Mouse (Mus musculus) retina, embryonic 14.5 days (tissue): ENCODE measurements at regions not wholly inside any gene's neighbourhood (a gene's known extent, or its start where the extent isn't known, plus 50 kb on each side); places are given as distances from the start of the nearest gene placed in this dataset.
A peak's percentile ranks its signal among the peaks of the same experiment; 100 is the strongest.

Source experiments
- DNase-seq: peaks from one replicate; pipeline ENCODE4 v3.0.0-alpha.2; 2015; ENCODE audit warnings: low spot score

- DNase-seq: peak; percentile 31
Measured at GRCm38 (mm10) chr14:36819826-36820225, 148.8 kb downstream of the Ccser2 start.

DNA sequence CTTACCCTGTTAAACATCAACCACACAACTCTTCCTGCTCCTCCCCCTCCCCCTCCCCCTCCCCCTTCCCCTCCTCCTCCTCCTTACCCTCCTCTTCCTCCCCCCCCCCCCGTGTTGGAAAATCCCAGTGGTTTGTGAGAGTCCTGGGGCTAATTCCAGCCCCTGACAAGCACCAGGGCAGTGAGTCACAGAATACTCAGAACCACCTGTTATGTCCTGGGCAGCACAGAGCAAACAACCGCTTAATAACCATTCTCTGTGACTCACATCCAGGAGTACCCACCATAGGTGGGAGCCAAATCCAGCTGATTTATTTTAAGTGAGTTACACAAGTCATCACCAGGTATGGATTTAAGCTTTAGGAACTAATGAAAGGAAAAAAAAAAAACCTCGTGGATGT is 166.2 kb downstream of the Ccser2 start:
- DNase-seq: no peak

DNA sequence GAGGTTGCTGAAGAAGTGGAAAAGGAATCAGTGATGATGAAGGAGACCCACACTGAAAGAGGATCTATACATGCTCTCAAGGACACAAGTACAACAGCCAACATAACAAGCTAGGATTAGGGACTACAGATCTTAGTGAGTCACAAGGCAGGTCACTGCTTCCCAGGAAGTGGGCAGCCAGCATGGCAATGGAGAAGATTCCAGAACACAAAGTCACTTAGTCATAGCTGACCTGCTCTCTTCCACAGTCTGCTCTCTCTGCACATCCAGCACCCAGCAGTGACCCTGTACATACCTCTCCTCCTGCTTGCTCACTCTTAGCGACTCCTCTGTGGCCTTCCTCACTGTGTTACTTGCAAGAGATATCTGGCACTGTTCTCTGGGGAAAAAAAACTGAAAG is 168.8 kb downstream of the Ccser2 start:
- no peak for DNase-seq

GRCm38 (mm10) chr14:36781882-36782281 is 186.7 kb downstream of the Ccser2 start:
- DNase-seq: no peak

- peak; percentile 59 for DNase-seq
Measured at GRCm38 (mm10) chr14:36778956-36779355, 189.6 kb downstream of the Ccser2 start.

- DNase-seq: no peak
Measured at GRCm38 (mm10) chr14:36774349-36774748, 194.2 kb downstream of the Ccser2 start.

DNA sequence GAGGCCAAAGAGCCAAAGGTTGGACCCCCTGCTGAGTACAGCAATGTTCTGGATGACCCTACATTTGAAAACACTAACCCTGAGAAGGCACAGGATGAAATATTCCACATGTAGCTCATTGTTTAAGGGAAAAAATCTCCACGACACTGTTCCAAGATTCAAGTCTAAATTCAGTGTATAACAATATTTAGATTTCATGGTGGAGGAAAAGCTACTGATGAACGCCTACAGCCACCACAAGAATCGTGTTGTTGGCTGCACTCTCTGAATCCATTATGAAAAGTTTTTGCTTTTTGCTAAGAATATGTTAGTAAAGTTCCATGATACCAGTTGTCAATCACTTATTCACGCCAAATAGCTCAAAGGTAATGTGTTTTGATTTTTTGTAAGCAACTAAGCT is 204.2 kb downstream of the Ccser2 start:
- no peak for DNase-seq

- no peak for DNase-seq
Measured at GRCm38 (mm10) chr14:36756056-36756455, 212.5 kb downstream of the Ccser2 start.

GRCm38 (mm10) chr14:36748130-36748883 is 220.3 kb downstream of the Ccser2 start:
- no peak for DNase-seq

DNA sequence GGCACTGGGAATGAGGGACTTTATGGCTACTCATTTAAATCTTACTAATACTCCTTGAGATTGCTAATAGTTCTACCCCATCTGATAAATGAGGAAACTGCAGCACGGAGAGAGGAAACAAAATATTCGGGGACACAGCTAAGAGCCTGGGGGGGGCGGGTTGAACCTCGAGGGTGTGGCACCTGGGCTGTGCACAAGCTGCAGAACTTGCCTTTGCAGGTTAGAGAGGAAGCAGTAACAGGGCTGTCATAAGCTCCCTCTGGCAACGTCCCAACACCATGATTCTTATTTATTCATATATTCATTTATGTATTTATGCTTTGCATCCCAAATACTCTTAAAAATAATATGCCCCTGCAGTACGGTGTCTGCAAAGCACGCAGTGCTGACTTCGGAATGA is 237.5 kb downstream of the Ccser2 start:
- DNase-seq: no peak

DNA sequence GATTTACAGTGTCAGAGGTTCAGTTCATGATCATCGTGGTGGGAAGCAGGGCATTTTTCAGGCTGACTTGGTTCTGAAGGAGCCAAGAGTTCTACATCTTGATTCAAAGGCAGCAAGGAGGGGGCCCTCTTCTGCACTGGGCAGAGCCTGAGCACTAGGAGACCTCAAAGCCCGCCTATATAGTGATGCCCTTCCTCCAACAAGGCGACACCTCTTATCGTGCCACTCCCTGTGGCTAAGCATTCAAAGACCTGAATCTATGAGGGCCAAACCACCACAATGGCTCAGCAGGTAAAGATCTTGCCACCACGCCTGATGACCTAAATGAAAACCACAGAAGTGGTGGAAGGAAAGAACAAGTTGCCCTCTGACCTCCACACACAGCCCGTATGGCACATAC is 242.5 kb downstream of the Ccser2 start:
- DNase-seq: no peak

GRCm38 (mm10) chr14:36715684-36716083 is 252.9 kb downstream of the Ccser2 start:
- no peak for DNase-seq

GRCm38 (mm10) chr14:36696993-36697392 is 271.6 kb downstream of the Ccser2 start:
- DNase-seq: no peak

- no peak for DNase-seq
Measured at GRCm38 (mm10) chr14:36691958-36692357, 276.6 kb downstream of the Ccser2 start.

- no peak for DNase-seq
Measured at GRCm38 (mm10) chr14:36691018-36691417, 277.6 kb downstream of the Ccser2 start.

- DNase-seq: no peak
Measured at GRCm38 (mm10) chr14:36658678-36659263, 309.8 kb downstream of the Ccser2 start.

DNA sequence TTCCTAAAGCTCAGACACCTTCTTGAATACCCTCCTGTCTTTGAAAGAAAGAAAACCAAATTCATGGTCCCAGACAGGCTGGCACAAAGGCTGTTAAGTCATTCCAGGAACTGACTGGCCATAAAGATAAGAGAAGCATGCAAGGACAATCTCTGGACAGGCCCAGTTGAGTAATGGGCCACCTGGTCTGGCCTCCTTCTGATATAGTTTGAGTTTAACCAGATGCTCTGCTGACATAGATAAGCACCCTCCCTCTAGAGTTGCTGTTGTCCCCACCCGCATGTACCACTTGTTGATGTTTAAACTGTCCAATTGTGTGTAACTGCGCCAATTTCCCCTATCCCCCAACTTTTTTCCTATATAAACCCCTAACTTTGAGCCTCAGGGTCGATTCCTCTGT is 310.4 kb downstream of the Ccser2 start:
- DNase-seq: no peak

- DNase-seq: peak; percentile 3
Measured at GRCm38 (mm10) chr14:36652982-36653557, 315.5 kb downstream of the Ccser2 start.

DNA sequence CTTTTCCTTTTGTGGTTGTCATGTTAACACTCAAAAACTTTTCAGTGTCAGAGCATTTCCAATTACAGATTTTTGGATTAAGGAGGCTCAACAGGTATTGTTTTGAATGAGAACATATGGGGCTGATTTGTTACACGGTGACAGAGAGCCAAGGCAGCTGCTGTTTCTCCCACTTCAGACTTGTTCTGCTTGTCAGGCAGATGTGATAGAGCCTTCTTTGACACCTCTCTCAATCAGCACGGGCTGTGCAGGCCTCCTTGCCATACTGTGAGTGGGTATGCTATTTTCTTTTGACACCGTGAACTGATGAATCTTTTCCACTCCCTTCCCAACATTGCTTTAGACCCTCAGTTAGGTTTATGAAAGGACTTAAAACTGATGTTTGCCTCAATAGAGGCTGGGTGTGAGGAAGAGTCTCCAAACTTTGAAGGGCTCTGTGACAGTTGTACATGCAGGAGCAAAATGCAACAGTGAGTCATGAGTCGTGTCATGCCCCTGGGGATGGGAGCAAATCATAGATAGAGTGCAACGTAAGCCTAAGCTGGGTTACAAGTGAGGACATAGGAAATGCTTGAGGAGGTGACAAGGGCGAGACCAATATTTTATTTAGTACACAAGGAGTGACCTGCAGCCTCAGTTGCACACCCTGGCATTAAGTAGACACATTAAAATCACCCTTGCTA is 317.4 kb downstream of the Ccser2 start:
- DNase-seq: no peak

- DNase-seq: no peak
Measured at GRCm38 (mm10) chr14:36646649-36647048, 321.9 kb downstream of the Ccser2 start.

- no peak for DNase-seq
Measured at GRCm38 (mm10) chr14:36646237-36646636, 322.3 kb downstream of the Ccser2 start.

- no peak for DNase-seq
Measured at GRCm38 (mm10) chr14:36624822-36625221, 343.8 kb downstream of the Ccser2 start.

DNA sequence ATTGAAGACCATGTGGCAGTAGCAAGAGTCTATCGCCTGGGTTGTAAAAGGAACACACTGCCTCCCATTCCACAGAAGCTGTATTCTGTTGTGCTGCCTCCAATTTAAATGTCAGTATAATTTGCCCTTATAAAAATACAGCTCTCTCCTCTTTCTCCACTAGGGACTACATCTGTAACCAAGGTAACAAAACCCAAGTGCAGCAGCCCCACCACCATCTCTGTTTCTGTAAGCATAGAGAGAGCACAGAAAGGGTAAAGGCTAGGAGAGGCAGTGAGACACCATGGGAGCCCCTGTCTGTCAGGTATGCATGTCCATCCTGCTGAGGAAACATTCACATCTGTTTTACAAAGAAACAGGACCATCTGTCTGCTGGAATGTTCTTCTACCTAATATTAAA is 344.4 kb downstream of the Ccser2 start:
- no peak for DNase-seq
